Mouse (Mus musculus): ENCODE measurements at regions not wholly inside any gene's neighbourhood (a gene's known extent, or its start where the extent isn't known, plus 50 kb on each side); places are given as distances from the start of the nearest gene placed in this dataset.
A peak's percentile ranks its signal among the peaks of the same experiment; 100 is the strongest.

GRCm38 (mm10) chr13:44642361-44642760, 86.9 kb upstream of the Jarid2 start:
- intact Hi-C loops (cut with DNase I) = no loop called here
- TF ChIP-seq CTCF (IDR thresholded peaks at IDR 0.05) = no peak
- DNase-seq = no peak

GRCm38 (mm10) chr13:44650052-44650451, 79.2 kb upstream of the Jarid2 start:
- intact Hi-C loops (cut with DNase I) = no loop called here
- Histone ChIP-seq H3K27ac (no peak overlapping the region), H3K4me3 (no peak overlapping the region)
- DNase-seq = no peak
- TF ChIP-seq CTCF (IDR thresholded peaks at IDR 0.05) = no peak

More at GRCm38 (mm10) chr13:44642361-44642760, 86.9 kb upstream of the Jarid2 start:
- H3K27ac ChIP-seq = no peak overlapping the region
- H3K4me3 ChIP-seq = no peak overlapping the region

- H3K27ac ChIP-seq = no peak overlapping the region
Observed at GRCm38 (mm10) chr13:44651259-44652238, 77.7 kb upstream of the Jarid2 start.

GRCm38 (mm10) chr13:44657905-44658414, 71.3 kb upstream of the Jarid2 start:
- intact Hi-C loops (cut with DNase I) = no loop called here
- TF ChIP-seq CTCF (IDR thresholded peaks at IDR 0.05) = no peak
- Histone ChIP-seq H3K27ac (no peak overlapping the region), H3K4me3 (no peak overlapping the region)
- no peak for DNase-seq

More at GRCm38 (mm10) chr13:44651259-44652238, 77.7 kb upstream of the Jarid2 start:
- intact Hi-C loops (cut with DNase I) = no loop called here
- no peak for DNase-seq
- no peak overlapping the region for H3K4me3 ChIP-seq
- no peak for TF ChIP-seq CTCF (IDR thresholded peaks at IDR 0.05)

GRCm38 (mm10) chr13:44659861-44660260, 69.4 kb upstream of the Jarid2 start:
- intact Hi-C loops (cut with DNase I) = no loop called here
- Histone ChIP-seq H3K27ac (no peak overlapping the region), H3K4me3 (no peak overlapping the region)
- no peak for DNase-seq
- TF ChIP-seq CTCF (IDR thresholded peaks at IDR 0.05) = no peak

GRCm38 (mm10) chr13:44663062-44663461, 66.2 kb upstream of the Jarid2 start:
- DNase-seq = no peak
- intact Hi-C loops (cut with DNase I) = no loop called here
- no peak for TF ChIP-seq CTCF (IDR thresholded peaks at IDR 0.05)

GRCm38 (mm10) chr13:44663730-44664129, 65.5 kb upstream of the Jarid2 start:
- intact Hi-C loops (cut with DNase I) = no loop called here
- Histone ChIP-seq H3K27ac (no peak overlapping the region), H3K4me3 (no peak overlapping the region)
- no peak for DNase-seq
- TF ChIP-seq CTCF (IDR thresholded peaks at IDR 0.05) = no peak

More at GRCm38 (mm10) chr13:44663062-44663461, 66.2 kb upstream of the Jarid2 start:
- Histone ChIP-seq H3K4me3 (no peak overlapping the region), H3K27ac (no peak overlapping the region)

GRCm38 (mm10) chr13:44669761-44670160, 59.5 kb upstream of the Jarid2 start:
- no peak for TF ChIP-seq CTCF (IDR thresholded peaks at IDR 0.05)
- H3K27ac ChIP-seq = no peak overlapping the region
- no peak overlapping the region for H3K4me3 ChIP-seq
- no peak for DNase-seq
- intact Hi-C loops (cut with DNase I) = no loop called here

- peak overlapping the region; percentile 46 for H3K4me3 ChIP-seq
- TF ChIP-seq CTCF (IDR thresholded peaks at IDR 0.05) = no peak
Observed at GRCm38 (mm10) chr13:44673337-44673966, 55.8 kb upstream of the Jarid2 start.

GRCm38 (mm10) chr13:44673967-44674357, 55.3 kb upstream of the Jarid2 start:
- peak overlapping the region; percentile 46 for H3K4me3 ChIP-seq
- TF ChIP-seq CTCF (IDR thresholded peaks at IDR 0.05) = no peak
- intact Hi-C loops (cut with DNase I) = no loop called here
- no peak for DNase-seq
- no peak overlapping the region for H3K27ac ChIP-seq

More at GRCm38 (mm10) chr13:44673337-44673966, 55.8 kb upstream of the Jarid2 start:
- intact Hi-C loops (cut with DNase I) = no loop called here
- H3K27ac ChIP-seq = no peak overlapping the region
- DNase-seq = no peak

GRCm38 (mm10) chr13:44674926-44675650, 54.2 kb upstream of the Jarid2 start:
- Histone ChIP-seq H3K4me3 (no peak overlapping the region), H3K27ac (no peak overlapping the region)
- DNase-seq = no peak
- intact Hi-C loops (cut with DNase I) = no loop called here
- no peak for TF ChIP-seq CTCF (IDR thresholded peaks at IDR 0.05)

- no peak overlapping the region for H3K27ac ChIP-seq
Observed at GRCm38 (mm10) chr13:44676041-44676440, 53.2 kb upstream of the Jarid2 start.

More at GRCm38 (mm10) chr13:44676041-44676440, 53.2 kb upstream of the Jarid2 start:
- DNase-seq = no peak
- intact Hi-C loops (cut with DNase I) = no loop called here
- TF ChIP-seq CTCF (IDR thresholded peaks at IDR 0.05) = no peak
- no peak overlapping the region for H3K4me3 ChIP-seq
